Mouse (Mus musculus) thymus, postnatal 36 days (tissue): Measurements from ENCODE around the gene Ssna1.
"Not testable (repeated sequence)": the region's sequence is repeated elsewhere in the genome, so short reads cannot be mapped to it uniquely, and the experiment has no call there.

Experiments used
- DNase-seq, 2 experiments: peaks; one replicate each; pipeline ENCODE4 v3.0.0; 2022; ENCODE audit warnings: mixed read lengths in 2 of 2

The Ssna1 gene

GRCm38 (mm10) chr2:25257250-25257649, 15.0 kb downstream of the Ssna1 start:
- not testable (repeated sequence) for DNase-seq

GRCm38 (mm10) chr2:25256443-25257109, 15.7 kb downstream of the Ssna1 start:
- DNase-seq: peak; percentile 61 to 65

DNA sequence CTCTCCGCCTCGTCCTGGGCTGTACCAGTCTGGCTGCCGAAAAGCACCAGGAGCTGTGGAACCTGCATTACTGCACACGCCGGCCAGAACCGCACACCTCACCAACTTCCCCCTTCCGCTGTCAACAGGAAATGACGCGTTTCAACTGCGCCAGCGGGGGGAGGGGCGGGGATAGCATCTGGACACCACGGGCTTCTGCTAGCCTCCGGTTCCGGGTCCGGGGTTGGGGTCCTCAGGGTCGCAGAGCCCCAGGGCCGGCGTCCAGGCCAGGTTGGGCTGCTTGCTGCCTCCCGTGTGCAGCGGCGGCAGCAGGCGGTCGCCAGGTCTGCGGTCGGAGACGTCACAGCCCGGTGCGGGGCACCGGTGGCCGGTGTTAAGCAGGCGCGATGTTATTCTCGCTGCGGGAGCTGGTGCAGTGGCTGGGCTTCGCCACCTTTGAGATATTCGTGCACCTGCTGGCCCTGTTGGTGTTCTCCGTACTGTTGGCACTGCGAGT, 16.9 kb downstream of the Ssna1 start, which contains the start of gene Tmem203:
Gene Tmem203 (plus strand): TSS at position 156 of the 496 bp plus-strand sequence.
- DNase-seq: peak; percentile 82

- peak; percentile 28 to 30 for DNase-seq
These were observed 19.9 kb downstream of the Ssna1 start for GRCm38 (mm10) chr2:25252331-25252730.

- DNase-seq: no peak
These were observed 25.8 kb downstream of the Ssna1 start, which contains the start of gene AL732309.1 for GRCm38 (mm10) chr2:25246183-25247072. Gene AL732309.1, minus strand, starts transcription at chr2:25246863.

- DNase-seq: no peak
These were observed 28.1 kb downstream of the Ssna1 start for GRCm38 (mm10) chr2:25244144-25244543.

- DNase-seq: no peak
These were observed 28.9 kb downstream of the Ssna1 start for GRCm38 (mm10) chr2:25243342-25243741.

GRCm38 (mm10) chr2:25242101-25242506, 30.1 kb downstream of the Ssna1 start, which contains the start of the genes Rnf208 and Cysrt1:
Gene Rnf208, plus strand, starts transcription at chr2:25242255.
Gene Cysrt1, minus strand, starts transcription at chr2:25242452.
- DNase-seq: peak; percentile 13 to 39

DNA sequence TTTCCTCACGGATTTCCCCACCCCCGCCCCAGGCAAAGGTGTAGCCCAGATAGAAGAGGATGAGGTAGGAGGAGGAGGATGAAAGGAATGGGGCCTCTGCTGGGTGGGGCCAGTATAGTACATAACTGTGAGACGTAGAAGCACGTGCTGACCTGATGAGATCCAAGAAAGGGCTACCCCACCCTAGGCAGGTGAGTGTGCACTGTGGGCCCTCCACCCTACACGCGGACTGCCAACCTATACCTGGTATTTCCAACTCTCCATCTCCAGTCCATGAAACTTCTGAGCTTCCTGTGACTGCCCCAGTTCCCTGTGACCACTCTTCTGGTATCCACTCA, 30.8 kb downstream of the Ssna1 start:
- no peak for DNase-seq

DNA sequence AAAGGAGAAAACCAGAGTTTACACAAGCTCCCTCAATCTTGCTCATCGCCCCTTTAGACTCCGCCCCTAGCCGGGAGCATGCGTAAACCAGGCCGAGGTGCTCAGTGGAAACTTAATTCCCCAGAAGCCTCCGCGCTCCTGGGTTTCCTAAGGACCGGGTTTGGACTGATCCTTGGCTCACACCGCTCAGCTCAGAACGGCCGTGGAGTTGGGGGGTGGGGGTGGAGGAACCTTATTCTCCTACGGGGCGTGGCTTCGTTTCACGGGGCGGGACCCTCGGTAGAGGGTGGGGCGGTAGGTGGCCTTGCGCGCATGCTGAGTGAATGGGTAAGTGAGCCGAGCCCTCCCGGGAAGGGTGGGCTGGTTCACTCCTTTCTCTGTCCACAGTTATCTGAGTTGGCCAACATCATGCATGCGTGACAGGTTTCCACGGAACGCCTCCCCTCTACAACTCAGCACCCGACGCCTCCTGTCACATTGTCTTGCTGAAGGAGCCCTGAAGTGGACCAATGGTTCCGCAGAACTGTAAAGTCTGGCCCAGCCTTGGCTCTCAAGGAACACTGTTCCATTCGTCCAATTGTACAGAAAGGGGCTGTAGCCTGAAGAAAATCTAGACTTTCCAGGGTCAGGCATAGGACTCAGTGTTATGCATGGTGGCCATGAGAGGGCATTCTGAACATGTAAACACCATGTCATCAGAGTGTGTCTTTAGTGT, 31.4 kb downstream of the Ssna1 start:
- DNase-seq: peak; percentile 33 to 50

GRCm38 (mm10) chr2:25240310-25240709, 31.9 kb downstream of the Ssna1 start:
- no peak for DNase-seq

DNA sequence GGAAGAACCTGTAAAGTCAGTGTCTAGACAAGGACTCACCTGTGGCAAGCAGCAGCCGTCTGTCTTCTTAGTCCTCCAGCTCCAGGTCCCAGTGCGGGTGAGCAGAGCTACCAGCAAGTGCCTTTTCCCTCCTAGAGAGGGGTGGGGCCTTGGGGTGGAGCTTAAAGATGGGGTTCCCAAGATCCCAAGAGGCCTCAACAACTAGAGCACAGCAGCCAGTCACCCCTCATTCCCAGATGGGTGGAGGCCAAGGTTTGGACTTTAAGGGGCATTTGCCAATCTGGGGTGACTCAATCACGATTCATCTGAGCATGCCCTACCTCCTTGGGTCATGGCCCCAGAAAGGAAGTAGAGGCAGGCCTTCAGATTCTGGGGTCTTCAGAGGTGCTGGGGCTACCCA, 32.5 kb downstream of the Ssna1 start:
- no peak for DNase-seq

GRCm38 (mm10) chr2:25238106-25238505, 34.1 kb downstream of the Ssna1 start:
- DNase-seq: no peak

DNA sequence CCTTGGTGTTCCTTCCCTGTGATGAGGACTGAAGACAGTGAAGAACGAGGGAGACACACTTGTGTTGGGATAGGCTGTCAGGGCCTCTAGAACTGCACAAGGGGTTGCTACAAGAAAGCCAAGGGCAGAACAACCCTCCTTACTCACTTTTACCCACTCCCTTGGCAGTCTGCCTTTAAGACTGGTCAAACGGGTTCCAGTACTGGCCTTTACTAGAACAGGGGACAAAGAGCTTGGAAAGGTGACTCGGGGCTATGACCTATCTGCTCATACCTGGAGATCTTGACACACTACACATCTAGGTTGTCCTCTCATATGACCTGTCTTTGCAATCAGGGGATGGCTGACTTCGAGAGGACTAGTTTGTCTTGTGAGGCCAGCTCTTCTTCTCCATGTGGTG, 34.7 kb downstream of the Ssna1 start:
- DNase-seq: no peak

- no peak for DNase-seq
These were observed 35.6 kb downstream of the Ssna1 start, which contains the start of gene Rnf224 for GRCm38 (mm10) chr2:25236614-25237013. Gene Rnf224, minus strand, starts transcription at chr2:25236787.

DNA sequence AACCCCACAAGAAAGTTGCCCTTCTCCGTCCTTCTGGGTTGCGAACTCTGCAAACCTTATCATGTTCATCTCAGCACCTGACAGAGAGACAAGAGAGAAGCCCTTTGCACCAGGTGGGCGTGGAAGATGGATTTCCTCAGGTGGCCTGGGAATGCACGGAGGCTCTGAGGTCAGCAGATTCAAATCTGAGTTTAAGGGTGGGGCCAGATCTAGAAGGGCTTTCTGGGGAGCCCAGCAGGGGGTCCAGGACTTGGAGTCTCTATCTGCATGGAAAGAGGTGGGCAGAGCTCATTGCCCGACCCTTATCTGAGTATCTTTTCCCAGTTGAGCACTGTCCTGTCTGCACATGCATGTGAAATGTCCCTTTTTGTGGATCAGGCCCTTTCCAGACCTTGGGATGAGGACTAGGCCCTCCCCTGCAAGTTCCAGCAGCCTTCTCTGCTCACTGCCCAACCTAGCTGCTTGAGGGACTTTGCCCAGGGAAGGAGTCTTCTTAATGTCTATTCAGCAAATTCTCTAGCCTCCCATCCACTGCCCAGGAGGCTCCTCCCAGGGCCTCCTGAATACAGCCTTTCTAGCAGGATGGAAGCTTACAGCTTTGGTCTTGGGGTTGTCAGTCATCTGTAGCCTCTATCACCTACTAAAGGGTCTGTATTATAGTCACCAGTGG, 37.6 kb downstream of the Ssna1 start:
- no peak for DNase-seq

DNA sequence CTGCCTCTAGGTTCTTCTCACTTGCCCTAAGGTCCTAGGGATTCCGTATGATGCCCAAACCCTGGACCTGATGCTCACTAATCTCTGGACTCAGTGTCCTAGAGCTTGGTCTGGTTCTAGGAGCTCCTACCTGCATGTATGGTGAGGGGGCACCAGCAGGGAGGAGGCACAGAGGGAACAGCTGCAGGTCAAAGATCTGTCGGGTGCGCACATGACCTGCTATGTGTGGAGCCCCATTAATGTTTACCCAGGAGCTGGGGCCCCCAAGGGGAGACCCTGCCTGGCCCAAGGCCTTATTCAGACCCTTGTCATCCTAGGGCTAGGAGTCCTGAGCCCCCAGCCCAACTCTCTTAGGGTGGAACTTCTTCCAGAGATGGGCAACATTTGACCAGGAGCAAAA, 38.2 kb downstream of the Ssna1 start, which contains the start of gene Slc34a3:
Gene Slc34a3 (minus strand): TSS at position 315 of the 400 bp plus-strand sequence.
- no peak for DNase-seq

DNA sequence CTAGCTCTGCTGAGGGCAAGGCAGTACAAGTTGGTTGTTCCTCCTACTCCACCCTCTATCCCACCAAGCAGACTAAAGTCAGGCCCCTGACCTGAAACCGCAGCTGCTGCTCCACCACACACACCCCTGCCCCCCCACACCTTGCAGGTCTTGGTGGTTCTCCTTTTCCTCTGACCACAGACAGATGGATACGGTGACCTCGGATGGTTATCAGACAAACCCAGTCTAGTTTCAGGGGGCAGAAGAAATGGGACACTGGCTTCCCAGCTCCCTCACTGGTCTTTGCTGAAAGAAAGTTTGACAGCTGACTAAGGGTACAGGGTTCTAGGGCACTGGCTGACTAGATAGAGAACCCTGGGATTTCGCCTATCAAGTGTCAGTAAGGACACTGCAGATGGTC, 38.8 kb downstream of the Ssna1 start:
- DNase-seq: no peak

DNA sequence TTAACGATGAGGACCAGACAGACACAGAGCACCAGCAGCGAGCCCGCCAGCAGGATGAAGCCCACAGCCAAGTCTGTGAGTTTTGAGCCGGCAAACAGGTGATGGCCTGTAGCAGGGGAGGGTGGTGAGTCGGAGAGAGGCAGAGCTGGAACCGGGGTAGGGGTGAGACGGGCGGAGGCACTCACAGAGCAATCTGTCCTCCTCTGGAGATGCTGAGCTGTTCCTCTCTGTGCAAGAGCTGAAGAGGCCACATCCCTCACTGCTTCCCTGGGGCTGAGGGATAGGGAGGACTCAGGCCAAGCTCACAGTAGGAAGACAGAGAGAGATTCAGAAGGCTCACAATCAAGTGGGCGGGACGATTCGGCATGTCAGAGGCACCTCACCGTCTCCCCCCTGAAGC, 41.2 kb downstream of the Ssna1 start:
- no peak for DNase-seq

DNA sequence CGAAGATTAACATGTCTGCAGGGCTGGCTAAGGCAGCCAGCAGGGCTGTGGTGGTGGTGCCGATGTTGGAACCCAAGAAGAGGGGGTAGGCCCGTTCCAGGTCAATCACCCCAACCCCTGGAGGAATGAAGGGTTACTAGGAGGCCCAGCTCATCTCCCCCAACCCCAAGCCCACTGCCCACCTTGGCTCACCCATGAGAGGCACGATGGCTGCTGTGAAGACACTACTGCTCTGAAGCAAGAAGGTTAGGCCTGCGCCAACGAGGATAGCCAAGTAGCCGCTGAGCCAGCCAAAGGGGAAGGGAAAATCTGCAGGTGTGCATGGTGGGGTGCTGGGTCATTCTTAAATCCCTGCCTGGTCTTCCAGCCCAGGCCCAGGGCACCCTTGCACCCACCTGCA, 41.7 kb downstream of the Ssna1 start:
- no peak for DNase-seq

GRCm38 (mm10) chr2:25229582-25229981, 42.7 kb downstream of the Ssna1 start:
- DNase-seq: no peak

DNA sequence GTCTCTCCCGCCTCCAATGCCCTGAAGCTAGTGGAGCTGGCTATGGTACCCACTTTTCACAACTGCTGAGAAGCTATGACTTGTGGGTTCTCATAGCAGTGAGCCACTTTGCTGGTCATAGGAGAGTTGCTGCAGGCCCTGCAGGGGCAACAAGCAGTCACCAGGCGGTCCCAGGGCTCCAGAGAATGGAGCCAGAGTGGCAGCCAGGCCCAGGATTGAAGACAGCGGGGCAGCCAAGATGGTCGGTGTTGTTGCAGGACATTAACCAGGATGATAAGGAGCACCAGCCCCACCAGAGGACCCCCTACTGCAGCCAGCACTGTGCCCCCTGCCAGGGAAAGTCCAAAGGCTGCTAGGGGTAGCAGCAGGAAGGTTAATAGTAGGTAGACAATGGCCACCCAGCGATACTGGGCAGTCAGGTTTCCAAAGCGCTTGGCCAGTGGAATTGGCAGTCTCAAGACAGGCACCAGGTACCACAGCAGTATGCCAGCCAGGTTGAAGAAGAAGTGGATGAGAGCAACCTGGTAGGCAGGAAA, 43.2 kb downstream of the Ssna1 start:
- peak in 1 of 2 experiments; percentile 21 for DNase-seq
